17 mouse cellular contexts compared by ENCODE assay signal in genomic region chr12:78095916-78096315, GRCm38 (mm10).
"Had no signal": no experiment of that assay in that cellular context is flagged by ENCODE, and none has a peak within 500 bp of the region (broad histone marks: within the 10 kb centered on the region; RNA-seq: fewer than 3 reads in every experiment).

No protein-coding gene starts in this region.

- H3K27ac ChIP-seq: lung, embryonic 15.5 days; macrophage; midbrain, embryonic 13.5 days; midbrain, embryonic 15.5 days; neural tube, embryonic 12.5 days; stomach, embryonic 15.5 days; stomach, postnatal 0 days had no signal

- H3K9me3 ChIP-seq: lung, embryonic 15.5 days; megakaryocyte, embryonic 14.5 days; midbrain, embryonic 13.5 days; midbrain, embryonic 15.5 days; neural tube, embryonic 12.5 days; stomach, embryonic 15.5 days had no signal

- H3K4me3 ChIP-seq: lung, embryonic 15.5 days; megakaryocyte, embryonic 14.5 days; midbrain, embryonic 13.5 days; midbrain, embryonic 15.5 days; neural tube, embryonic 12.5 days; stomach, embryonic 15.5 days had no signal

- H3K36me3 ChIP-seq: lung, embryonic 15.5 days; midbrain, embryonic 13.5 days; midbrain, embryonic 15.5 days; neural tube, embryonic 12.5 days; stomach, embryonic 15.5 days had no signal

- H3K27me3 ChIP-seq: lung, embryonic 15.5 days; megakaryocyte, embryonic 14.5 days; midbrain, embryonic 13.5 days; midbrain, embryonic 15.5 days; neural tube, embryonic 12.5 days; stomach, embryonic 15.5 days had no signal

- H3K4me2 ChIP-seq: lung, embryonic 15.5 days; midbrain, embryonic 11.5 days; midbrain, embryonic 13.5 days; midbrain, embryonic 15.5 days; neural tube, embryonic 12.5 days; stomach, embryonic 15.5 days had no signal

- ATAC-seq: lung, postnatal 0 days; midbrain, embryonic 13.5 days; midbrain, embryonic 15.5 days had no signal

- H3K9ac ChIP-seq: lung, embryonic 15.5 days; midbrain, embryonic 13.5 days; midbrain, embryonic 15.5 days; neural tube, embryonic 12.5 days; stomach, embryonic 15.5 days had no signal

- DNase-seq: lung, adult 2 months; lung, postnatal 14 days; lung, postnatal 36 days; right cerebral cortex, postnatal 14 days; thymus, adult 2 months; thymus, postnatal 25 days; thymus, postnatal 4 days had no signal

- H3K4me1 ChIP-seq: megakaryocyte, embryonic 14.5 days; neural tube, embryonic 12.5 days; stomach, embryonic 15.5 days had no signal
